Mouse (Mus musculus) effector memory CD4-positive, alpha-beta T cell, adult 7 months (primary cell): ENCODE results near the gene Trappc13. TPM values are rescaled to one million over a fixed set of nuclear protein-coding genes. Genes with fewer than 3 reads are reported as not detected.

Source experiments
- polyA plus RNA-seq: library from polyadenylated mRNA; unstranded; fragments of 100-300 nt; shearing (Covaris generic); gene quantifications from one replicate; pipeline ENCODE4 v1.2.1, GENCODE M21; 2017

Trappc13 gene
- 31.9 TPM for polyA plus RNA-seq

DNA sequence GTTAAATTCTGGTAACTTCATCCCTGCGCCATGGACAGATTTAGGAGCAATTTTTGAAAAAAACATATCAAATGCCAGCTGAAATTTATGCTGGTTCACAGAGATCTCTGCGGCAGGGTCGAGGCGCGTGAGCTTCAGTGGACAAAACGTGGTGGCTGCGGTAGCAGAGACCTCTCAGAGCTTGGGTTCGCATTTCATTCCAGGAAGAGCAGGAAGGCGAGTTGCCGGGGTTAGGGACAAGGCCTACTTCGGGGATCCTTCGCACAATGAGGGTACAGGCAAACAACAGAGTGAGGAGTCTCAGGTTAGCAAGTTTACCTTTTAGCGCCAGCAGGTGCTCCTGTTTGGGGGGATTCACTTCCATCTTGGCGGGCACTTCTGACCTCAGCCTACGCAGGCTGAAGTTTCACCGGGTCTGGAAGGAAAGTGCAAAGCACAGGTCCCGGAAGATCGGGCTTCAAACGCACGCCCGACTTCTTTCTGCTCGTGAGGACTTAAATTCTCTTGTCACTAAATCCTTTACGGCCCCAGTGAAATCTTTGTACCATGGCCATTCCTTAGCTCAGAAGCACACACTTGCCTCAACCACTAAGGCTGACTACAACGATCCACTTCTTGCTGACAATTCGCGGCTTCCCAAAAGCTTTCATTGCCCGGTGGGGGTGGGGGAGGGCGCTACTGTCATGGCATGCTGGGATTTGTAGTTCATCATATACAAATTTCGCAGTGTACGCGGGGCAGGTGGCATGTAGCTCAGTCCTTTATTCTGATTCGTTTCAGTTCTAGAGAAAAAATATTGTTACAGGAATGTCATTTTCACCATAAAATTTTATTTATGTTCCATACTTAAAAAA, at the start of gene Trappc13:
TSS of gene Trappc13 (minus strand) at position 674 of the 854 bp plus-strand sequence.

DNA sequence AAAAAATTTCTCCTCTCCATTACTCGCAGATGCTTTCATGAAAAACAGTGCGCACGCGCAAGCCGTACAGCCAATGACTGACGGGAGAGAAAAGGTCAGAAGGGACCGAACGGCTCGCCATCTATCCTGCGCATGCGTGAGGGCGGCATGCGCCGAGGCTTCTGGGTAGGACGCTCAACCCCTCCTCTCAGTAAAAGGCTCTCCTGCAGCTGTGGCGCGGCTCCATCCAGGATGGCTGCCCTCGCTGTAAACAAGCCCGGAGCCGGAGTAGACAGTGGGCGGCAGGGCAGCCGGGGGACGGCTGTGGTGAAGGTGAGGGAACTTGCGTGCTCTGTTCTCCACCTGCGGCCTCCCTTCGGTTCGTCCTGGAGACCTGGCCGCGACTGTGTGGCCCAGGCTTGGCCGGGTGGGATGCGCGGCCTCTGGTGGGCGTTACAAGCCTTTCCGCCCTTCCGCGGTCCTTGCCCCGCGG, 417 bp upstream of the Trappc13 start, which contains the start of gene Trim23:
TSS of gene Trim23 (plus strand) at position 148 of the 472 bp plus-strand sequence.

DNA sequence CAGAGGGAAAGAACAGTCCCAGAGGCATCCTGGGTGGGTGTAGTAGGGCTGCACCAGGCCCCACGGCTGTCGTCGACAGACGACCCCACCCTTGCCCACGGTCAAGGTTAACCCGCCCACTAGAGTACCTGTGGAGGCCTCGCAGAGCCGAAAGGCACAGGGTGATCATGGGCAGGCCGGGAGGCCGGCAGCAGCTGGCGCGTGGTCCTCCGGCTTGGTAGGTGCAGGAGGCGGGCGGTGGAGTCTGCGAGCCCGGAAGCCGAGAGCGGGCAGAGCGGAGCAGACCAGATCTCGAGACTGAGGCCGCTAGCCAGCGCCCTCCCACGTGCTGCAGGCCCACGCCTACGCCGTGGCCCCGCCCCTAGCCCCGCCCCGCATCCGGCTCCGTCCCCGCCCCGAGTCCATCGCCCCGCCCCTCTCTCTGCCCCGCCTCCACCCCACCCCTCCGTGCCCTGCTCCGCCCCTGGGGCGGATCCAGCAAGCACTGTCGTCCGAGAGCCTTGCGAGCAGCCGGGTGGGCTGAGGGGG, 68.9 kb downstream of the Trappc13 start, which contains the start of the genes Nln and Sgtb:
TSS of gene Nln (minus strand) at position 327 of the 528 bp plus-strand sequence.
TSS of gene Sgtb (plus strand) at position 454 of the 528 bp plus-strand sequence.

Other genes starting within 250 kb of the Trappc13 start
- gene Nln, start 68.9 kb downstream of the Trappc13 start, polyA plus RNA-seq, result 18.5 TPM
- 13.7 TPM for gene Sgtb, start 68.7 kb downstream of the Trappc13 start, polyA plus RNA-seq
- 14.7 TPM for gene Trim23, start 328 bp upstream of the Trappc13 start, polyA plus RNA-seq
- 1.3 TPM for gene Cenpk, start 50.1 kb upstream of the Trappc13 start, polyA plus RNA-seq
- gene Ppwd1, start 50.4 kb upstream of the Trappc13 start, polyA plus RNA-seq, result 7.3 TPM
- 3.3 TPM for gene Adamts6, start 109.4 kb upstream of the Trappc13 start, polyA plus RNA-seq